Mouse (Mus musculus): ENCODE data around the gene Ost4. TPM values are rescaled to one million over a fixed set of nuclear protein-coding genes. Genes with fewer than 3 reads are reported as not detected.

Gene Ost4
- polyA plus RNA-seq, 1 experiment from 2014 or later = 372 TPM

DNA sequence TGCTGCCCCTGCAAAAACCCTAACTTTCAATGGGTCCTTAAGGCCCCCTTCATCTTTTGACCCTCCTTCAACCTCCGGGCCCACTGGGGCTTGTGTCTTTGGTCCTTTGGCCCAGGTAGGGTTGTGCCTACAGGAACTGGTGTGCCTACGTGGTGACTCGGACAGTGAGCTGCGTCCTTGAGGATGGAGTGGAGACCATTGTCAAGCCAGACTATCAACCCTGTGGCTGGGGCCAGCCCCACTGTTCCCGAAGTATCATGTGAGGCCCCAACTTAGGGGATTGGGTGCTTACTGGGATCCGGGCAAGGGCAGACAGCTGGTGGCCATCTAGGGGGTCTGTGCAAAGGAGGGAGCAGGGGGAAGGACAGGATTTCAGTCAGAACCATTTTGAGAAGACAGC, 7.3 kb upstream of the Ost4 start:
- no peak for ATAC-seq (replicated peaks; ENCODE audit: insufficient number of reproducible peaks, insufficient read depth, low FRiP score, low read depth)
- no peaks in the 10 kb centered on the region for H3K9me3 ChIP-seq (replicated peaks)
- 53% methylated on average over 6 of the region's 6 CpGs for WGBS
- peak overlapping the region; percentile 94 for H3K27ac ChIP-seq
- peak overlapping the region; percentile 64 for H3K9ac ChIP-seq
- H3K27me3 ChIP-seq = no peaks in the 10 kb centered on the region
- peaks cover 61% of the 10 kb centered on the region for H3K4me1 ChIP-seq (replicated peaks)
- H3K4me2 ChIP-seq = peak overlapping the region; percentile 74
- H3K36me3 ChIP-seq = peaks cover 12% of the 10 kb centered on the region; the same call in 1 of the 2 replicates
- H3K4me3 ChIP-seq = peak overlapping the region; percentile 55

DNA sequence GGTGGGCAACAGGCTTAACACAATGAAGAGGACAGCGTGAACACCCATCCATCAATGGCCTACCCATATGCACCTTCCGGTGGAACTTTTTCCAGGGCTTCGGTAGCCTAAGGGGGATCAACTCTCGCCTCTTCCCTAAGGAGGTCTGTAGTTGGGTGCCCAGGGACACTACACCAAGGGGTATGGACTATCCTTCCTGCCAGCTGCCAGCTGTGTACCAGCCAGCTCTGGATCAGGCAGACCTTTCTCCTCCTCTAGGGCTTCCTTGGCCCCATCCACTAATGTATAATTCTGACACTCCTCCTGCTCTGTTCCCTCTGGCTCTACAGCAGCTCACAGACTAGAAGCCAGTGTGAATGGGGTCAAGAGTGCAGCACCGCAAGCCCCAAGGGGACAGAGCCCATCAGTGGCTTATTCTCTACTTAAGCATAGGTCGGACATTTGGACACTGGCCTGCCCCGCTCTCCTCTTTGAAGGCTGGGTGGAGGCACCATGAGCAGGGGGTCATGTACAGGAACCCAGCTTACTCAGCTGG, 6.6 kb upstream of the Ost4 start:
- Histone ChIP-seq H3K36me3 (peaks cover 10% of the 10 kb centered on the region; the same call in 1 of the 2 replicates), H3K27me3 (no peaks in the 10 kb centered on the region), H3K4me1 (replicated peaks) (peaks cover 64% of the 10 kb centered on the region), H3K9me3 (replicated peaks) (no peaks in the 10 kb centered on the region), H3K9ac (peak overlapping the region; percentile 64), H3K4me2 (peak overlapping the region; percentile 74), H3K4me3 (peak overlapping the region; percentile 55), H3K27ac (peak overlapping the region; percentile 94)
- ATAC-seq (replicated peaks; ENCODE audit: insufficient number of reproducible peaks, insufficient read depth, low FRiP score, low read depth) = no peak
- 44% methylated on average over 7 of the region's 7 CpGs for whole genome bisulfite sequencing

GRCm38 (mm10) chr5:30913060-30913841, 5.7 kb upstream of the Ost4 start, which contains the start of gene Emilin1:
Emilin1 (plus strand) TSS chr5:30913402.
- peaks cover 8% of the 10 kb centered on the region; the same call in 1 of the 2 replicates for H3K36me3 ChIP-seq
- H3K27ac ChIP-seq = peak within 1 kb of the TSS; percentile 94
- 23% methylated on average over 11 of the region's 13 CpGs for WGBS
- peak within 1 kb of the TSS; percentile 74 for H3K4me2 ChIP-seq
- H3K27me3 ChIP-seq = no peaks in the 10 kb centered on the region
- H3K4me3 ChIP-seq = peak within 1 kb of the TSS; percentile 55
- H3K4me1 ChIP-seq (replicated peaks) = peaks cover 73% of the 10 kb centered on the region
- ATAC-seq (replicated peaks; ENCODE audit: insufficient number of reproducible peaks, insufficient read depth, low FRiP score, low read depth) = peak; percentile 65
- H3K9me3 ChIP-seq (replicated peaks) = no peaks in the 10 kb centered on the region
- peak within 1 kb of the TSS; percentile 64 for H3K9ac ChIP-seq

DNA sequence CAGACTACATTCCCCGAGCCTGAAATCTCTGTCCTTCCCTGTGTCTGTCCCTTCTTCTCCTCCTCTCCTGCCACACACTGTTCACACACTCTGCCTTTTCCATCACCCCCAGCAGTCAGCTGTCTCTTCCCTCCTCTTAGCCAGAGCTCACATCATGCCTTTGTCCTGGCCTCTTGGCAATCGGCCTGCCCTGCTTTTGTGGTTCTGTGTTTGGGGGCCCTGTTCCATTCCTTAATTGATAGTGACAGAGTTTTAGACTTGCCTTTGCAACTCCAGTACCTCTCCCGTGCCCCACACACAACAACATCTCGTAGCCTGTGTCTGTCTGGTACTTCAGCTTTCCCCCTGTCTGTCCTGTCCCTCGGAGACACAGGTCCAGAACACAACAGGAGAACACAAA, 4.6 kb upstream of the Ost4 start:
- H3K36me3 ChIP-seq = peaks cover 2% of the 10 kb centered on the region; the same call in 1 of the 2 replicates
- H3K4me1 ChIP-seq (replicated peaks) = peaks cover 70% of the 10 kb centered on the region
- H3K4me3 ChIP-seq = no peak overlapping the region
- peak overlapping the region; percentile 94 for H3K27ac ChIP-seq
- no peaks in the 10 kb centered on the region for H3K27me3 ChIP-seq
- H3K4me2 ChIP-seq = no peak overlapping the region
- WGBS = 41% methylated on average over 5 of the region's 5 CpGs
- ATAC-seq (replicated peaks; ENCODE audit: insufficient number of reproducible peaks, insufficient read depth, low FRiP score, low read depth) = no peak
- no peaks in the 10 kb centered on the region for H3K9me3 ChIP-seq (replicated peaks)
- H3K9ac ChIP-seq = 0 out of 2 replicates have a peak overlapping the region, but pooled peaks have one; percentile 16

GRCm38 (mm10) chr5:30910481-30910880, 2.9 kb upstream of the Ost4 start:
- no peak overlapping the region for H3K4me2 ChIP-seq
- no peak for ATAC-seq (replicated peaks; ENCODE audit: insufficient number of reproducible peaks, insufficient read depth, low FRiP score, low read depth)
- peaks cover 71% of the 10 kb centered on the region for H3K4me1 ChIP-seq (replicated peaks)
- peak overlapping the region; percentile 50; the same call in 1 of the 2 replicates for H3K27ac ChIP-seq
- no peaks in the 10 kb centered on the region for H3K9me3 ChIP-seq (replicated peaks)
- H3K27me3 ChIP-seq = no peaks in the 10 kb centered on the region
- H3K4me3 ChIP-seq = no peak overlapping the region
- H3K9ac ChIP-seq = no peak overlapping the region
- H3K36me3 ChIP-seq = peaks cover 7% of the 10 kb centered on the region; the same call in 1 of the 2 replicates

- no peaks in the 10 kb centered on the region for H3K27me3 ChIP-seq
- H3K9ac ChIP-seq = no peak overlapping the region
- H3K4me1 ChIP-seq (replicated peaks) = peaks cover 72% of the 10 kb centered on the region
- peaks cover 13% of the 10 kb centered on the region for H3K36me3 ChIP-seq
- no peak for ATAC-seq (replicated peaks; ENCODE audit: insufficient number of reproducible peaks, insufficient read depth, low FRiP score, low read depth)
- no peak overlapping the region for H3K4me3 ChIP-seq
- H3K4me2 ChIP-seq = no peak overlapping the region
- H3K9me3 ChIP-seq (replicated peaks) = no peaks in the 10 kb centered on the region
- WGBS = 86% methylated on average over 7 of the region's 7 CpGs
- peak overlapping the region; percentile 95 for H3K27ac ChIP-seq
These were observed 2.3 kb upstream of the Ost4 start for GRCm38 (mm10) chr5:30909863-30910262.

- peaks cover 72% of the 10 kb centered on the region for H3K4me1 ChIP-seq (replicated peaks)
- peaks cover 19% of the 10 kb centered on the region for H3K36me3 ChIP-seq
- H3K9me3 ChIP-seq (replicated peaks) = no peaks in the 10 kb centered on the region
- peak overlapping the region; percentile 95 for H3K27ac ChIP-seq
- H3K9ac ChIP-seq = no peak overlapping the region
- 22% methylated on average over 7 of the region's 7 CpGs for WGBS
- H3K4me3 ChIP-seq = no peak overlapping the region
- no peak for ATAC-seq (replicated peaks; ENCODE audit: insufficient number of reproducible peaks, insufficient read depth, low FRiP score, low read depth)
- 0 out of 2 replicates have a peak overlapping the region, but pooled peaks have one; percentile 88 for H3K4me2 ChIP-seq
- H3K27me3 ChIP-seq = no peaks in the 10 kb centered on the region
These were observed 1.7 kb upstream of the Ost4 start for GRCm38 (mm10) chr5:30909300-30909659.

- Histone ChIP-seq H3K27me3 (no peaks in the 10 kb centered on the region), H3K4me1 (replicated peaks) (peaks cover 69% of the 10 kb centered on the region), H3K36me3 (peaks cover 24% of the 10 kb centered on the region), H3K9ac (peak overlapping the region; percentile 73), H3K4me2 (peak overlapping the region; percentile 88), H3K4me3 (peak overlapping the region; percentile 64), H3K27ac (peak overlapping the region; percentile 95), H3K9me3 (replicated peaks) (no peaks in the 10 kb centered on the region)
- 28% methylated on average over 13 of the region's 13 CpGs for WGBS
- ATAC-seq (replicated peaks; ENCODE audit: insufficient number of reproducible peaks, insufficient read depth, low FRiP score, low read depth) = peak; percentile 43
These were observed 1.1 kb upstream of the Ost4 start for GRCm38 (mm10) chr5:30908426-30909299.

DNA sequence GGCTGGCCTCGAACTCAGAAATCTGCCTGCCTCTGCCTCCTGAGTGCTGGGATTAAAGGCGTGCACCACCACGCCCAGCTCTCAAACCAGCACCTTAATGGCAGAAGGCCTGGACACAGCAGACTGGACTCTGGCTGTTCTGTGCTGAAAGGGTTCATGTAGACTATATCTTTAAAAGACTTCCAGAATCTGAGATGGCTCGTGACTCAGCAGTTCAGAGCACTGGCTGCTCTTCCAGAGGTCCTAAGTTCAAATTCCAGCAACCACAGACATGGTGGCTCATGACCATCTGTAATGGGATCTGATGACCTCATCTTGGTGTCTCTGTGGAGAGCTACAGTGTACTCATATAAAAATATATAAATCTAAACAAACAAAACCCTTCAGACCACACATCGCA, 5.7 kb downstream of the Ost4 start:
- Histone ChIP-seq H3K4me3 (no peak overlapping the region), H3K4me2 (no peak overlapping the region), H3K9ac (no peak overlapping the region), H3K27ac (no peak overlapping the region), H3K9me3 (replicated peaks) (no peaks in the 10 kb centered on the region), H3K4me1 (replicated peaks) (peaks cover 23% of the 10 kb centered on the region), H3K27me3 (no peaks in the 10 kb centered on the region), H3K36me3 (peaks cover 35% of the 10 kb centered on the region)
- no peak for ATAC-seq (replicated peaks; ENCODE audit: insufficient number of reproducible peaks, insufficient read depth, low FRiP score, low read depth)
- WGBS = 89% methylated on average over 5 of the region's 5 CpGs

DNA sequence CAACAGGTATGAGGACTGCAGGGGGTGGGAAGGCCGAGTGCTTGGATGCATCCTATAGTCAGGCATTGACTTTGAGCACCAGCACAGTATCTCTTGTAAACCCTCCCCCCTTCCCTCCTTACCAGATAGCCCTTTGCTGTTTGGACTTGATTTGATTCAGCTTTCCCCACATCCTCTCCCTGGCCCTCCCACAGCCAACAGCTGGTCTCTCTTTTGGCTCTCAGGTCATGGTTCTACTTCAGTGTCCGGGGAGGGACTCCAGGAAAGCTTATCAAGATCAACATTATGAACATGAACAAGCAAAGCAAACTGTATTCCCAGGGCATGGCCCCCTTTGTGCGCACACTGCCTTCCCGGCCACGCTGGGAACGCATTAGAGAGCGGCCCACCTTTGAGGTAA, 17.2 kb downstream of the Ost4 start:
- Histone ChIP-seq H3K36me3 (peaks cover 39% of the 10 kb centered on the region), H3K27ac (peak overlapping the region; percentile 96; the same call in 1 of the 2 replicates), H3K4me1 (replicated peaks) (peaks cover 22% of the 10 kb centered on the region), H3K9me3 (replicated peaks) (no peaks in the 10 kb centered on the region), H3K4me3 (peak overlapping the region; percentile 89), H3K4me2 (peak overlapping the region; percentile 87), H3K27me3 (no peaks in the 10 kb centered on the region), H3K9ac (peak overlapping the region; percentile 84; the same call in 1 of the 2 replicates)
- 78% methylated on average over 7 of the region's 7 CpGs for WGBS
- no peak for ATAC-seq (replicated peaks; ENCODE audit: insufficient number of reproducible peaks, insufficient read depth, low FRiP score, low read depth)

Measured in heart, embryonic 15.5 days (tissue).